Mouse (Mus musculus): ENCODE results near the gene Selenom. TPM values are rescaled to one million over a fixed set of nuclear protein-coding genes. Genes with fewer than 3 reads are reported as not detected.

The Selenom gene
- total and polyA plus RNA-seq, 3 experiments: 4.1 to 33.0 (median 7.1) TPM

DNA sequence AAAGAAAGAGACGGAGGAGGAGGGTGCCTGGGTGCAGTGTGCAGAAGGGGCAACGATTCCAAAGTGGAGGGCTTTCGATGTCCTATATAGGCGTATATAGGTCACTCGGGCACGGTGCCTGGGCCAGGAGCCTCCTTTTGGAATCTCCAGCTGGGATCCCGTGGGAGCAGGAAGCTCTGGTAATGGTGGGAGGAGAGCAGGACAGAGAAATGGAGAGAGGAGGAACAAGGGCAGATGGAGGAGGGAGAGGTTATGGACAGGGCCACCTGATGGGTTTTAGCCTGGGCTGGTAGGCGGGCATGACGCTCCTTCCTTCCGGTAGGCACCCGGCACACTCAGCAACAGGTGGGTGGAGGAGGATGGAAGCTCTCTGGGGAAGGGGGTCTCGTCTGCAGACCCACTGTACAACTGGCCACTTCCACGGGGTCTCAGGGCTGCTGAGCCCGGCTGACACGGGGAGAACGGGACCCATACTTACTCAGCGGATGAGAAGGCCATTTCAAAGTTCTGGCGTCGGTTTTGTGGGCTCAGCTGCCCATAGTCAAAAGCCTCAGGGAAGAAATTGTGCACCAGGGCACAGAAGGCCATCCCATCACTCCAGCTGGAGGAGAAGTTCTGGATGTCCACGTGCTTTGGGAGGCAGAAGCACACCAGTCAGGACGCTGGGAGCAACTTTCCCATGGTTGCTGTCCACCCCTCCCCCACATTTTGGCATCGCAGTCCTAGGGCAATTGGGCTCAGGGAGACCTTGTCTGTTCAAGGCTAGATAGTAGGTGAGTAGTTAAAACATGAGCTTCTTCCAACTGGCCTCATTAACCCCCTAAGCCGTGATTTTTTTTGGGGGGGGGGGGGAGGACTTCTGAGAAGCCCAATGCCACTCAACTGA lies 7.1 kb downstream of the Selenom start:
- Histone ChIP-seq H3K27ac (ENCODE audit: insufficient read depth, low read depth) (no peak overlapping the region), H3K4me2 (ENCODE audit: insufficient read depth, low read depth, poor library complexity, severe bottlenecking) (no peak overlapping the region), H3K9me3 (replicated peaks; ENCODE audit: low read length) (no peaks in the 10 kb centered on the region), H3K4me3 (replicated peaks in 1 of 3; ENCODE audit: low read depth in 2 of 3, low read length in 2 of 3, poor library complexity in 1 of 3) (no peak overlapping the region), H3K4me1 (ENCODE audit: control insufficient read depth in 1 of 2, insufficient read depth in 2 of 2) (peaks cover 0 to 4% of the 10 kb centered on the region in 2 experiments; a peak in 1 of 4 replicates), H3K9ac (ENCODE audit: insufficient read depth, low read depth) (no peak overlapping the region), H3K79me2 (replicated peaks; ENCODE audit: control insufficient read depth, extremely low read depth, insufficient read depth, poor library complexity, severe bottlenecking) (no peaks in the 10 kb centered on the region), H3K36me3 (replicated peaks in 1 of 2; ENCODE audit: control insufficient read depth in 1 of 2, insufficient read depth in 1 of 2, low read length in 1 of 2) (peaks cover 0 to 28% of the 10 kb centered on the region in 2 experiments), H3K27me3 (replicated peaks) (no peaks in the 10 kb centered on the region)
- no peak for TF ChIP-seq CHD1 (IDR thresholded peaks at IDR 0.05; ENCODE audit: low read depth, low read length)
- TF ChIP-seq POLR2AphosphoS2 (IDR thresholded peaks at IDR 0.05; ENCODE audit: low read depth, low read length): no peak
- no peak for TF ChIP-seq E2F4 (IDR thresholded peaks at IDR 0.05; ENCODE audit: insufficient replicate concordance, low read depth, low read length)
- no peak for TF ChIP-seq USF1 (IDR thresholded peaks at IDR 0.05; ENCODE audit: low read depth, low read length)
- TF ChIP-seq MAZ (IDR thresholded peaks at IDR 0.05; ENCODE audit: low read depth, low read length): no peak
- no peak for TF ChIP-seq TCF12 (IDR thresholded peaks at IDR 0.05; ENCODE audit: low read depth, low read length)
- no peak for TF ChIP-seq EP300 (IDR thresholded peaks at IDR 0.05; ENCODE audit: low read length)
- TF ChIP-seq UBTF (IDR thresholded peaks at IDR 0.05; ENCODE audit: low read depth, low read length): no peak
- TF ChIP-seq MYC (IDR thresholded peaks at IDR 0.05; ENCODE audit: low read depth, low read length): no peak
- TF ChIP-seq MAX (IDR thresholded peaks at IDR 0.05; ENCODE audit: low read length): no peak
- no peak for TF ChIP-seq TBP (conservative IDR thresholded peaks at IDR 0.05; ENCODE audit: low read depth, low read length)
- TF ChIP-seq POLR2A (IDR thresholded peaks at IDR 0.05; ENCODE audit: low read depth, low read length): no peak
- TF ChIP-seq CHD2 (IDR thresholded peaks at IDR 0.05; ENCODE audit: low read length): no peak
- DNase-seq (ENCODE audit: extremely low read depth): no peak
- dilution Hi-C loops (cut with MboI; ENCODE audit: extremely low pct_ligation_motif_present, extremely low pct_unique_long_range_greater_than_20kb, low sequenced_read_pairs): no loop called here
- in situ Hi-C loops (cut with MboI; ENCODE audit: low pct_ligation_motif_present, low pct_unique_long_range_greater_than_20kb, low sequenced_read_pairs): no loop called here

DNA sequence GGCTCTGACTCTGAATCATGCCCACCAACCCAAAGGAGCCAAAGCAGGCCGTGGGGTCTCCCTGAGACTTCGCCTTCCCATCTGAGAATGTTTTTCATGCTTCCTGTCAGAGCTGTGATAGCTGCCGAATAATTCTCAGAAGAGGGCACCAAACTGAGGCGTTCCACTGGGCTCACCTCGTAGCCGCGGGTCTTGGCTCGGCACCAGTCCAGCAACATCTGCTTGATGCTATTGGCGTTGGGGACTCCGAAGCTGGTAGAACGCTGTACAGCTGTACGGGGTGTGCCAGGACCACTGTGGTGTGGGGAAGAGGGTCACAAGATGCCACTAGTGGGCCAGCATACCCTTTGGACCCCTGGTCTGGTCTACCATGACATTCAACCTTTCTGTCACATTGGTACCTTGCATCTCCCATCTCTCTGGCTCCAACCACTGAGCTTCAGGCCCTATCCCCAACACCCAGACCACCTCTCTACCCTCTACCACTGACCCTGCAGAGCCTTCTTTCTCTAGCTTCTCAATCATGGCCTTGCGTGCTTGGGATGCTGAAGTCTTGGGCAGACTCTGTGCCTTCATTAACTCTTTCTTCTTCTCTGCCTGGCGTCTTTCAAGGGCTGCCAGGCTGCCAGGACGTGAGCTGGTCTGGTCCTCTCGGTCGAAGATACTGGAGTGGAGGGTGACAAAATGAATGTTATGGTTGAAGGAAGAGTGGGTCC lies 8.0 kb downstream of the Selenom start:
- no peak for DNase-seq (ENCODE audit: extremely low read depth)
- H3K4me3 ChIP-seq (replicated peaks in 1 of 3; ENCODE audit: low read depth in 2 of 3, low read length in 2 of 3, poor library complexity in 1 of 3): no peak overlapping the region
- in situ Hi-C loops (cut with MboI; ENCODE audit: low pct_ligation_motif_present, low pct_unique_long_range_greater_than_20kb, low sequenced_read_pairs): no loop called here

More for the DNA sequence above, 8.0 kb downstream of the Selenom start:
- Histone ChIP-seq H3K79me2 (replicated peaks; ENCODE audit: control insufficient read depth, extremely low read depth, insufficient read depth, poor library complexity, severe bottlenecking) (no peaks in the 10 kb centered on the region), H3K27me3 (replicated peaks) (no peaks in the 10 kb centered on the region), H3K9ac (ENCODE audit: insufficient read depth, low read depth) (no peak overlapping the region), H3K4me2 (ENCODE audit: insufficient read depth, low read depth, poor library complexity, severe bottlenecking) (no peak overlapping the region), H3K9me3 (replicated peaks; ENCODE audit: low read length) (no peaks in the 10 kb centered on the region), H3K4me1 (ENCODE audit: control insufficient read depth in 1 of 2, insufficient read depth in 2 of 2) (peaks cover 0 to 4% of the 10 kb centered on the region in 2 experiments; a peak in 1 of 4 replicates), H3K27ac (ENCODE audit: insufficient read depth, low read depth) (no peak overlapping the region), H3K36me3 (replicated peaks in 1 of 2; ENCODE audit: control insufficient read depth in 1 of 2, insufficient read depth in 1 of 2, low read length in 1 of 2) (peaks cover 0 to 29% of the 10 kb centered on the region in 2 experiments)
- dilution Hi-C loops (cut with MboI; ENCODE audit: extremely low pct_ligation_motif_present, extremely low pct_unique_long_range_greater_than_20kb, low sequenced_read_pairs): no loop called here
- TF ChIP-seq ELF1 (IDR thresholded peaks at IDR 0.05; ENCODE audit: low read depth, low read length): no peak
- no peak for TF ChIP-seq USF1 (IDR thresholded peaks at IDR 0.05; ENCODE audit: low read depth, low read length)

All from CH12.LX (cell line).